Mouse (Mus musculus): Measurements from ENCODE around the gene 4933427I04Rik.
A peak's percentile ranks its signal among the peaks of the same experiment; 100 is the strongest.

Gene 4933427I04Rik

DNA sequence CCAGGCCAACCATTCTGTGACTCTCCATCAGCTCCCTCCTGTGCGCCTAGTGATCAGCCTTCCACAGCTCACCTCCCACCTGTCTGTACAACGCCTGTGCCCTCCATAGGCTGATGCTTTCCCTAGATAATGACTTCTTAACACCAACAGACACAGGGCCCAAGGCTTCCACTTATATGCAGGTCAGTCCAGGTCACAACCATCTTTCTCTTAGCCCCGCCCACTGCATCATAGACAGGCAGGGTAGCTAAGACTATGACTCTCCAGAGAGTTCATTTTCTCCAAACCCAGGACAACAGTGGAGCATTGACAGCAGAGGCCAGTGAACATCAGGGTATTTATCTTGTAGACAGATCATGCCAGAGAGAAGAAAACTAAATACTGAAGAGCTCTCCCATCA lies at the start of gene 4933427I04Rik:
Gene 4933427I04Rik, plus strand, starts transcription at position 301 of the 400 bp plus-strand sequence.
- no peak for DNase-seq (ENCODE audit: low spot score)

- no peak for DNase-seq (ENCODE audit: low spot score)
Measured at GRCm38 (mm10) chr4:123810475-123811295, 48.8 kb upstream of the 4933427I04Rik start.

DNA sequence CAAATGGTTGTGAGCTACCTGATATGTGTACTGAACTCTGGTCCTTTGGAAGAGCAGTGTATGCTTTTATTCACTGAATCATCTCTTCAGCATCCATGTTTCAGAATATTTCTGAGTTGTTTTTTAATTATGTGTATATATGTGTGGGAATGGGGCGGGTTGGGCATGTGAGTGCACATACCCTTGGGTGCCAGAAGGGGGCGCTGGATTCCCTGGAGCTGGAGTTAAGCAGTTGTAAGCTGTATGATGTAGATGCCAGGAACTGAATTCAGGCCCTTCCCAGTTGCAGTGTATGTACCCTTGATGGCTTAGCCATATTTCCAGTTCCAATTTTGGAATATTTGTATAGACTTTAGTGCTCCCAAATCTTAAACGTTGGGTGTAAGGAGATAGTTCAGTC lies 47.0 kb upstream of the 4933427I04Rik start:
- DNase-seq (ENCODE audit: low spot score): no peak

DNA sequence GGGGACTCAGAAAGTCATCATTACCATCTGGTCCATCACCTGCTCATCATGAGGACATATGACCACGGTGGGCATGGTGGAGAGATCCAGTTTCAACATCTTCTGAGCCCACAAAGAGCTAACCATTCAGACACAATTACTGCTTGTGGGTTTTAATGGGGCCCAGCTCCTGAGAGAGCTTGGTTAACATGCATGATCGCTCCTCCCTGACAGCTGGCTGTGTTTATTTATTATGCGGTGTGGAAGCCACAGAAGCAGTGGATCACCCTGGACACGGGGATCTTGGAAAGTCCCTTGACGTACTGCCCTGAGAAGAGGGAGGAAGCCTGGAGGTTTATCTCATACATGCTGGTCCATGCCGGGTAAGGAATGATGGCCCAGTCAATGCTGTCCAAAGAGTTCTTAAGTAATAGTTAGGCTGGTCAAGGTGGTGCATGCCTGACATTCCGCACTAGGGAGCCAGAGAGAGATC lies 45.4 kb upstream of the 4933427I04Rik start:
- no peak for DNase-seq (ENCODE audit: low spot score)

- peak; percentile 36 for DNase-seq (ENCODE audit: low spot score)
Measured at GRCm38 (mm10) chr4:123819093-123819610, 40.3 kb upstream of the 4933427I04Rik start.

DNA sequence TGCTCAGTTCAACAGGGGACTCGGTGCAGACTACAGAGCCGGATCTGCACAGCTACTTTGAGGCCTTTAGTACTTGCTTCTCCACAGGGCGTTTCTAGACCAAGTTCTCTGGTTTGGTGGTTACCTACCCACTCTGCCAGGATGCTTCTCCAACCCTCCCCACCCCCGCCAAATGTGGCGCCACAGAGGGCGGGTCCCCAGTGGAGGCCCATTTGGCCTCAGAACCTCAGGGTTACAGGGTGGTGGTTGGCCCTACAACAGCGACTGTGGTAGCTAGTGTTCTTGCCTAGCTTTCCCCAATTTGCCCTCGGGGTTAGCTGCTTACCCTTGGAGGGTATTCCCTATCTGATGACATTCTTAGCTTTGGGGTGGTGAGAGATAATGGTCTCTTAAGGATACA lies 17.4 kb upstream of the 4933427I04Rik start:
- no peak for DNase-seq (ENCODE audit: low spot score)

GRCm38 (mm10) chr4:123856888-123857287 lies 2.6 kb upstream of the 4933427I04Rik start:
- DNase-seq (ENCODE audit: low spot score): no peak

- no peak for DNase-seq (ENCODE audit: low spot score)
Measured at GRCm38 (mm10) chr4:123858090-123858489, 1.4 kb upstream of the 4933427I04Rik start.

- no peak for DNase-seq (ENCODE audit: low spot score)
Measured at GRCm38 (mm10) chr4:123859803-123860202, 324 bp downstream of the 4933427I04Rik start.

- DNase-seq (ENCODE audit: low spot score): no peak
Measured at GRCm38 (mm10) chr4:123860621-123861020, 1.1 kb downstream of the 4933427I04Rik start.

GRCm38 (mm10) chr4:123893726-123894125 lies 34.2 kb downstream of the 4933427I04Rik start:
- DNase-seq (ENCODE audit: low spot score): peak; percentile 43

DNA sequence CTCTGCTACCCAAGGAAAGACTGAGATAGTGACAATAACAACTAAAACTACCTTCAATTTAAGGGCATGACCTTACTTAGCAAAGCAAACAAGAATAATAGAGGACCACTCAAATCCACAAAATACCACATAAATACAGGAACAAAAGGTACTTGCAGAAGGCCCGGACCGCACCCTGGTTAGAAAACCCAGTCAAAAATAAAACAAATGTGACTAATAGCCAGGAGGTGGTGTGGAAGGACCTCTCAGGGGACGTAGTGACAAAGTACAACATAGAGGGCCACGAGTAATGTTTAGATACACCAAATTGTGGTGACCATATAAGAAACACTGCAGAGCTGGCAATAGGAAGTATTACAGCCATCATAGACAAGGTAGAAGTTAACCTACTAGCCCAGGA lies 34.8 kb downstream of the 4933427I04Rik start:
- DNase-seq (ENCODE audit: low spot score): no peak

- DNase-seq (ENCODE audit: low spot score): peak; percentile 70
Measured at GRCm38 (mm10) chr4:123898696-123899095, 39.2 kb downstream of the 4933427I04Rik start.

GRCm38 (mm10) chr4:123903432-123903831 lies 44.0 kb downstream of the 4933427I04Rik start:
- no peak for DNase-seq (ENCODE audit: low spot score)

GRCm38 (mm10) chr4:123904333-123905125 lies 45.0 kb downstream of the 4933427I04Rik start, which contains the start of gene Mycbp:
Gene Mycbp, plus strand, starts transcription at chr4:123904832.
- peak; percentile 97 for DNase-seq (ENCODE audit: low spot score)

DNA sequence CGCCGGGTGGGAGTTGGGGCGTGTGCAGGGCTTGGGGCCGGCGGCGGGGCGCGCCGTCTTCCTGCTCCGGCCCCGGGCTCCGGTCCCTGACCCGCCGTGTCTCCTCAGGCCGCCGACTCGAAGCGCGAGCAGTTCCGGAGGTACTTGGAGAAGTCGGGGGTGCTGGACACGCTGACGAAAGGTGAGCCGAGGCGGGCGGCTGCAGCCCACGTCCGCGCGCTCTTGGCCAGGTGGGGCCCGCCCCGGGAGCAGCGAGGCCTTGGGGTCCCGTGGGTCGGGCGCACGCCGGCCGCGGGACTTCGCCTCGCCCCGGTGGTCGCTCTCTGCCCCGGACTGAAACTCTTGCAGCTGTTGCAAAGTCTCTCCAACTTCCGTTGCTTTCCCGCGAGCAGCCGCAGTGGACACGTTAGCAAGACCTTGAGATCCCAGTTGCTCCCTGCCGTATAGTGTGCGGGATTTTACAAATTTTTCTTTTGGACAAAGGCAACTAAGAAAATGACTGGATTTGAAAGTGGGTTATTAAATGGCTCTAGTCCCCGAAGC lies 45.7 kb downstream of the 4933427I04Rik start:
- peak; percentile 45 for DNase-seq (ENCODE audit: low spot score)

GRCm38 (mm10) chr4:123911503-123911902 lies 52.0 kb downstream of the 4933427I04Rik start:
- no peak for DNase-seq (ENCODE audit: low spot score)

GRCm38 (mm10) chr4:123912431-123912830 lies 53.0 kb downstream of the 4933427I04Rik start:
- peak; percentile 74 for DNase-seq (ENCODE audit: low spot score)
